Mouse (Mus musculus): Measurements from ENCODE around the gene Ebf3.

DNA sequence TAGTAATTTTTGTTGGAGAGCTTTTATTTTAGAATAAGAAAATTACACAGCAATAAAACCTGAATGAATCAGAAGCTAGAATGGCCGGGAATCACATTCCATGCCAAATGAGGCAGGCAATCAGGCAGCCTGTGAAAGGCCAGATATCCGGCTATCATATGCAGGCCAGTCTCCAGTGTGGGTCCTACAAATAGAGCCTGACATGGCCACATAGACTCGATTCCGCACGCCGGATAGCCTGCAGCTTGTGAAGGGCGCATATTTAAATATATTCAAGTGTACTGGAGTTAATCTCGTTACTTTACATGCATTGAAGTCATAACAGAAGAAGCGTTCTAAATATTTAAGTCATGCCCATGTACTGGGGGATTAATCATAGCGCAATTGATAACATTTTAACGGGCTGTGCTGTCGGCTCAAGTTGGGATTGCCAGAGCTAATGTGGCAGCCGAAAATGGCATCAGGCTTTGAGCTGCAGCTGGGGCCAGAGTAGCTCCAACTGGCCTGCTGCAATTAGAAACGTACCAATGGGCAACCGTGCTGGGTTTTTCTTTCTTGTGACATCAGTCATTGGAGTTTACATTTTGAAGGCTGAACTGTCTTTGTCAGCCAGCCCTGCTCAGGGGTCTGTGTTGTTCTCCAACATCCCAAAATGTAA lies 104.4 kb downstream of the Ebf3 start:
- TF ChIP-seq POLR2A (IDR thresholded peaks at IDR 0.05; ENCODE audit: insufficient read depth, low read length) (no peak), CTCF (IDR thresholded peaks at IDR 0.05; ENCODE audit: low read depth, low read length) (no peak), EP300 (IDR thresholded peaks at IDR 0.05; ENCODE audit: insufficient read depth, low read depth, low read length) (no peak)

Measured in ES-Bruce4 (cell line).